Mouse (Mus musculus) thymus, postnatal 0 days (tissue): ENCODE measurements at regions not wholly inside any gene's neighbourhood (a gene's known extent, or its start where the extent isn't known, plus 50 kb on each side); places are given as distances from the start of the nearest gene placed in this dataset.
"Not testable (repeated sequence)": the region's sequence is repeated elsewhere in the genome, so short reads cannot be mapped to it uniquely, and the experiment has no call there.

Source experiments
- DNase-seq: peaks from one replicate; pipeline ENCODE4 v3.0.0-alpha.2; 2015; ENCODE audit warnings: low spot score

GRCm38 (mm10) chr12:113597163-113597562, 53.5 kb downstream of the Adam6a start:
- DNase-seq = peak; percentile 15

GRCm38 (mm10) chr12:113610924-113611323, 67.2 kb downstream of the Adam6a start:
- DNase-seq = peak; percentile 51

- DNase-seq = not testable (repeated sequence)
These were observed 81.5 kb downstream of the Adam6a start for GRCm38 (mm10) chr12:113625221-113625620.

- not testable (repeated sequence) for DNase-seq
These were observed 87.1 kb downstream of the Adam6a start for GRCm38 (mm10) chr12:113630803-113631202.
